Mouse (Mus musculus): ENCODE data around the gene Higd2a. TPM values are rescaled to one million over a fixed set of nuclear protein-coding genes. Genes with fewer than 3 reads are reported as not detected.

Higd2a gene
- total and polyA plus RNA-seq, 3 experiments: 51.6 to 106 (median 86.0) TPM

DNA sequence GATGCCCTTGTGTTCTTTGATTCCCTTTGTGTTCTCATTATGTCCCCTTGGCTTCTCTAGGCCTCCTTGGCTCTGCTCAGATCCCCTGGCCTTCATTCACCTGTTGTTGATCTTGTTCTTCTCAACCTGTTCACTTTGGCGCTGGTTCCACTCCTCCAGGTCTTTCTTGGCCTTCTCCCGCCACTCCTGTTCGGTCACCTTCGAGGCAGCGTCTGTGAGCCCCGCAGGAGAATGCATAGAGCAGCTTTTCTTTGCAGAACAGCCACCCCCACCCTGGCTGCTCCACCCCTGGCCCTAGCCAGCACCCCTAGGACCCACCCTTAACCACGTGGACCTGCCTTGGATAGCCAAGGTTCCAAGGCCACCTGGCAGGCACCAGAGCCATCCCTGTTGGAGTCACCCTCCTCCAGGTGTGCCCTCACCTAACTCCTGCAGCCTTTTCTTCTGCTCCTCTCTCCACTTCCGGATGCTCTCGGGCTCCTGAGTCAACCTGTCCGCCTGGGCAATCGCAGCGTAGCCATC, 8.7 kb downstream of the Higd2a start:
- dilution Hi-C loops (cut with MboI; ENCODE audit: extremely low pct_ligation_motif_present, extremely low pct_unique_long_range_greater_than_20kb, low sequenced_read_pairs) (no loop called here), in situ Hi-C loops (cut with MboI; ENCODE audit: low pct_ligation_motif_present, low pct_unique_long_range_greater_than_20kb, low sequenced_read_pairs) (no loop called here)
- Histone ChIP-seq H3K4me1 (ENCODE audit: control insufficient read depth in 1 of 2, insufficient read depth in 2 of 2) (no peaks in the 10 kb centered on the region), H3K4me3 (replicated peaks in 1 of 3; ENCODE audit: low read depth in 2 of 3, low read length in 2 of 3, poor library complexity in 1 of 3) (no peak overlapping the region), H3K9me3 (replicated peaks; ENCODE audit: low read length) (no peaks in the 10 kb centered on the region), H3K9ac (ENCODE audit: insufficient read depth, low read depth) (no peak overlapping the region), H3K4me2 (ENCODE audit: insufficient read depth, low read depth, poor library complexity, severe bottlenecking) (no peak overlapping the region), H3K27me3 (replicated peaks) (no peaks in the 10 kb centered on the region), H3K36me3 (replicated peaks in 1 of 2; ENCODE audit: control insufficient read depth in 1 of 2, insufficient read depth in 1 of 2, low read length in 1 of 2) (peaks cover 11 to 70% of the 10 kb centered on the region in 2 experiments), H3K27ac (ENCODE audit: insufficient read depth, low read depth) (no peak overlapping the region), H3K79me2 (replicated peaks; ENCODE audit: control insufficient read depth, extremely low read depth, insufficient read depth, poor library complexity, severe bottlenecking) (no peaks in the 10 kb centered on the region)
- no peak for DNase-seq (ENCODE audit: extremely low read depth)
- no peak for TF ChIP-seq BHLHE40 (IDR thresholded peaks at IDR 0.05; ENCODE audit: low read depth, low read length)
- no peak for TF ChIP-seq E2F4 (IDR thresholded peaks at IDR 0.05; ENCODE audit: insufficient replicate concordance, low read depth, low read length)
- TF ChIP-seq SMC3 (IDR thresholded peaks at IDR 0.05; ENCODE audit: low read depth, low read length): no peak
- TF ChIP-seq ZMIZ1 (IDR thresholded peaks at IDR 0.05; ENCODE audit: low read depth, low read length): no peak
- no peak for TF ChIP-seq ZC3H11A (IDR thresholded peaks at IDR 0.05; ENCODE audit: low read depth, low read length)
- TF ChIP-seq MAFK (IDR thresholded peaks at IDR 0.05; ENCODE audit: insufficient replicate concordance, low read length): no peak
- no peak for TF ChIP-seq NRF1 (IDR thresholded peaks at IDR 0.05; ENCODE audit: low read depth, low read length)
- TF ChIP-seq USF2 (conservative IDR thresholded peaks at IDR 0.05; ENCODE audit: low read depth, low read length): no peak

DNA sequence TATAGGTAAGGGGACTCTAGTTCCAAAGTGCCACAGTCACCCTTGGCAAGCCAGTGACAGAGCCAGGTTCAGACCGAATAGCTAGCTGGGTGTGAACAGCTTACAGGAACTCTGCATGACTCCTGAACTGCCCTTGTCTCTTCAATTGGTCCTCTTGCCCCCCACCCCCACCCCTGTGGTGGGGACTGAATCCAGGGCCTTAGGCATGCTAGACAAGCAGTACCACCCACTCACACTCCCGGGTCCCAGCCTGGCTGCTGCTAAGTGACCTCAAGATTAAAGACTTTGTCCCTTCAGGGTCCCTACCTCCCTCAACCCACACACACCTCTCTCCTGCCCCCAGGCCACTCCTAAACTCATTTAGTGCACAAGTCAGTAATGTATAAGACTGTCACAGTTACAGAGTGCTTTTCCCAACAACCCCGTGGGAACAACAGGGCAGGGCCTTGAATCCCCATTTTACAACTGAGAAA, 12.7 kb downstream of the Higd2a start:
- no peaks in the 10 kb centered on the region for H3K79me2 ChIP-seq (replicated peaks; ENCODE audit: control insufficient read depth, extremely low read depth, insufficient read depth, poor library complexity, severe bottlenecking)
- TF ChIP-seq USF1 (IDR thresholded peaks at IDR 0.05; ENCODE audit: low read depth, low read length) (no peak), EP300 (IDR thresholded peaks at IDR 0.05; ENCODE audit: low read length) (no peak), E2F4 (IDR thresholded peaks at IDR 0.05; ENCODE audit: insufficient replicate concordance, low read depth, low read length) (no peak), JUN (IDR thresholded peaks at IDR 0.05; ENCODE audit: insufficient read depth, low read depth, low read length) (no peak), MXI1 (IDR thresholded peaks at IDR 0.05; ENCODE audit: low read depth, low read length) (no peak), MAZ (IDR thresholded peaks at IDR 0.05; ENCODE audit: low read depth, low read length) (no peak), POLR2A (IDR thresholded peaks at IDR 0.05; ENCODE audit: low read depth, low read length) (no peak), CHD1 (IDR thresholded peaks at IDR 0.05; ENCODE audit: low read depth, low read length) (no peak), POLR2AphosphoS2 (IDR thresholded peaks at IDR 0.05; ENCODE audit: low read depth, low read length) (no peak), RAD21 (IDR thresholded peaks at IDR 0.05; ENCODE audit: low read depth, low read length) (no peak), ETS1 (conservative IDR thresholded peaks at IDR 0.05; ENCODE audit: low read depth, low read length) (no peak), ELF1 (IDR thresholded peaks at IDR 0.05; ENCODE audit: low read depth, low read length) (no peak), MAX (IDR thresholded peaks at IDR 0.05; ENCODE audit: low read length) (no peak), MAFK (IDR thresholded peaks at IDR 0.05; ENCODE audit: insufficient replicate concordance, low read length) (no peak), CHD2 (IDR thresholded peaks at IDR 0.05; ENCODE audit: low read length) (no peak), RCOR1 (conservative IDR thresholded peaks at IDR 0.05; ENCODE audit: low read depth, low read length) (no peak), NRF1 (IDR thresholded peaks at IDR 0.05; ENCODE audit: low read depth, low read length) (no peak)
- dilution Hi-C loops (cut with MboI; ENCODE audit: extremely low pct_ligation_motif_present, extremely low pct_unique_long_range_greater_than_20kb, low sequenced_read_pairs) (no loop called here), in situ Hi-C loops (cut with MboI; ENCODE audit: low pct_ligation_motif_present, low pct_unique_long_range_greater_than_20kb, low sequenced_read_pairs) (no loop called here)
- H3K36me3 ChIP-seq (replicated peaks in 1 of 2; ENCODE audit: control insufficient read depth in 1 of 2, insufficient read depth in 1 of 2, low read length in 1 of 2): peaks cover 5 to 44% of the 10 kb centered on the region in 2 experiments
- no peak overlapping the region for H3K4me3 ChIP-seq (replicated peaks in 1 of 3; ENCODE audit: low read depth in 2 of 3, low read length in 2 of 3, poor library complexity in 1 of 3)
- no peak for DNase-seq (ENCODE audit: extremely low read depth)
- H3K4me2 ChIP-seq (ENCODE audit: insufficient read depth, low read depth, poor library complexity, severe bottlenecking): no peak overlapping the region
- H3K27ac ChIP-seq (ENCODE audit: insufficient read depth, low read depth): no peak overlapping the region
- H3K9me3 ChIP-seq (replicated peaks; ENCODE audit: low read length): no peaks in the 10 kb centered on the region
- H3K4me1 ChIP-seq (ENCODE audit: control insufficient read depth in 1 of 2, insufficient read depth in 2 of 2): no peaks in the 10 kb centered on the region
- no peak overlapping the region for H3K9ac ChIP-seq (ENCODE audit: insufficient read depth, low read depth)
- no peaks in the 10 kb centered on the region for H3K27me3 ChIP-seq (replicated peaks)

Measured in CH12.LX (cell line).